ENCODE assay signal across 21 mouse cellular contexts in the genomic region with DNA sequence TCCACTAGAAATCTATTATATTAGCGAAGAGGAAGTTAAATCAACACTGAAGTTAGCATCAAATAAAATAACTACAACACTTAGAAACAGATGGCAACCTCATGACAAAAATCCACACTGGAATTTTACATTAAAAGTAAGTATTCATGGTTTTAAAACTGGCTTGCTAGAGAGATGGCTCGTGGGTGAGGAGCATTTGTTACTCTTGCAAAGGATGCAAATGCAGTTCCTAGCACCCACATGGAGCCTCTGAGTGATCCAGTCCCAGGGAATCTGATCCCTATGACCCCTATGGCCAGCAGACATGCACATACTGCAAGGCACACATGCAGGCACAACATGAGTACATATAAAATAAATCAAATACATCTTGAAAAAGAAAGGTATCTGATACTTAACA.
DNase-seq lines count a peak whose midpoint lies in the region; ATAC-seq lines count a peak whose summit lies in the region.
"Had no signal": no experiment of that assay in that cellular context is flagged by ENCODE, and none has a peak within 500 bp of the region (broad histone marks: within the 10 kb centered on the region; RNA-seq: fewer than 3 reads in every experiment).

No protein-coding gene starts in this region.

- DNase-seq in frontal cortex, postnatal 14 days (ENCODE audit: low spot score in 2 of 2) = no peak
- peak; percentile 24 for DNase-seq in layer of hippocampus, adult 9-11 months
- no peak for DNase-seq in layer of hippocampus, postnatal 10 days (ENCODE audit: low spot score in 2 of 2)
- DNase-seq in brain, adult 2 months (ENCODE audit: low read depth, low spot score) = peak; percentile 35
- DNase-seq: adrenal gland, adult 8-10 months; adrenal gland, postnatal 14 days; adrenal gland, postnatal 36 days; B cell, adult 2 months; cerebellum, adult 11 months; cerebellum, adult 18-20 months; cerebellum, adult 8-10 months; cerebellum, adult 9-11 months; cerebellum, postnatal 14 days; cerebellum, postnatal 36 days; embryo, embryonic 11 days had no signal

- peak; percentile 55; the same call in 1 of the 2 replicates for ATAC-seq in frontal cortex, adult (ENCODE audit: low TSS enrichment)
- ATAC-seq: activated CD4-positive, CD25-positive, alpha-beta regulatory T cell, adult 4 months; CD4-positive, CD25-positive, alpha-beta regulatory T cell, adult 4 months; forebrain, embryonic 14.5 days; forebrain, embryonic 16.5 days; Patski had no signal

Comparison
In these comparisons a context has a peak if more than half of its experiments do, and no peak if none do; other contexts are left out.
1. DNase-seq: peak in layer of hippocampus, adult 9-11 months (single experiment) and brain, adult 2 months (single experiment); none in frontal cortex, postnatal 14 days (0 of 2) and layer of hippocampus, postnatal 10 days (0 of 2).